Mouse (Mus musculus): ENCODE results near the gene Dvl3.

GRCm38 (mm10) chr16:20523886-20524285 is 7.1 kb downstream of the Dvl3 start:
- TF ChIP-seq CTCF (IDR thresholded peaks at IDR 0.05; ENCODE audit: borderline replicate concordance, control insufficient read depth, extremely low read depth, insufficient read depth, low read length, poor library complexity) (no peak), POLR2A (IDR thresholded peaks at IDR 0.05; ENCODE audit: control insufficient read depth, extremely low read depth, insufficient read depth, low read length, poor library complexity) (no peak)

All from thymus, adult 2 months (tissue).